Mouse (Mus musculus) left cerebral cortex, adult 18-20 months (tissue): ENCODE results near the gene Gmeb2. TPM values are rescaled to one million over a fixed set of nuclear protein-coding genes. Genes with fewer than 3 reads are reported as not detected.

Source experiments
- DNase-seq, 2 experiments: peaks; one replicate each; pipeline ENCODE4 v3.0.0; 2021 to 2022; ENCODE audit warnings: low spot score in 2 of 2, mixed read lengths in 1 of 2
- total RNA-seq, 2 experiments: library from RNA; stranded (reverse); gene quantifications; 2 replicates each; pipeline ENCODE4 v1.2.3; 2021

Gene Gmeb2
- total RNA-seq, 2 experiments from 2014 or later = 23.9 to 25.8 TPM

GRCm38 (mm10) chr2:181228335-181228734 lies 59.5 kb downstream of the Gmeb2 start:
- no peak for DNase-seq

DNA sequence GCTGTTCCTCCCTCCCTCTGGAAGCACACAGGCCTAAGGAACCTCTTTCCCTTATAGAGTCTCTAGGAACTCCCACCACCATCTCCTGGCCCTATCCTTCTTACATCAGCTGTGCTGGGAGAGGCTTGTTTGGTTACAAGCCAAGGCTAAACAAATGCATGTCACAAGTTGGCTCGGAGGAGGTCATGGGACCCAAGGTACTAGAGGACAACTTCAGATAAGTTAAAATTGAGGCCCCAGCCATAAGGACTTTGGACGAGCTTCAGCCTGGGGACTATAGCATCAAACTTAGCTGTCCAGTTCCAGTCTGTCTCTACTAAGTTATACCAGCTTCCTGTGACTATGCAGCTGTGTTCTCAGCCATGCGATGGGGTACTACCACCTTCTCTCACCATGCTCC lies 60.7 kb downstream of the Gmeb2 start:
- no peak for DNase-seq

GRCm38 (mm10) chr2:181224994-181225393 lies 62.8 kb downstream of the Gmeb2 start:
- no peak for DNase-seq

GRCm38 (mm10) chr2:181220361-181220760 lies 67.5 kb downstream of the Gmeb2 start:
- DNase-seq = no peak

GRCm38 (mm10) chr2:181219538-181220216 lies 68.2 kb downstream of the Gmeb2 start, which contains the start of gene Fndc11:
Gene Fndc11, plus strand, starts transcription at chr2:181220013.
- peak; percentile 37 to 40 for DNase-seq

- no peak for DNase-seq
Measured at GRCm38 (mm10) chr2:181218881-181219485, 68.9 kb downstream of the Gmeb2 start.

DNA sequence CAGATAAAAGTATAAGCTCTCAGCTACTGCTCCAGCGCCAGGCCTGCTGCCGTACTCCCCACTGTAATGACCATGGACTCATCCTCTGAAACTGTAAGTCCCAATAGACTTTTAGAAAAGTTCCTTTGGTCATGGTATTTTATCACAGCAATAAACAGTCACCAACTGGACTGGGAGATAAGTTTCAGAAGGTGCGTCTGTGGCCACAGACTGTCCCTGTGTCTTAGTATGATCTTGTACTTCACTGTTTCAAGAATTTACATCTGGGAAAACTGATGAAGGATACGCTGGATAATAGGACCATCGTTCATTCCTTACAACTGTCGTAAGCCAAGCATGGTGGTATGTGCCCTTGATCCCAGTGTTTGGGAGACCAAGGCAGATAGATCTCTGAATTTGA lies 71.8 kb downstream of the Gmeb2 start:
- no peak for DNase-seq

- DNase-seq = no peak
Measured at GRCm38 (mm10) chr2:181213021-181213445, 74.8 kb downstream of the Gmeb2 start, which contains the start of gene Srms. Gene Srms, minus strand, starts transcription at chr2:181213185.

- DNase-seq = no peak
Measured at GRCm38 (mm10) chr2:181212389-181213020, 75.3 kb downstream of the Gmeb2 start.

DNA sequence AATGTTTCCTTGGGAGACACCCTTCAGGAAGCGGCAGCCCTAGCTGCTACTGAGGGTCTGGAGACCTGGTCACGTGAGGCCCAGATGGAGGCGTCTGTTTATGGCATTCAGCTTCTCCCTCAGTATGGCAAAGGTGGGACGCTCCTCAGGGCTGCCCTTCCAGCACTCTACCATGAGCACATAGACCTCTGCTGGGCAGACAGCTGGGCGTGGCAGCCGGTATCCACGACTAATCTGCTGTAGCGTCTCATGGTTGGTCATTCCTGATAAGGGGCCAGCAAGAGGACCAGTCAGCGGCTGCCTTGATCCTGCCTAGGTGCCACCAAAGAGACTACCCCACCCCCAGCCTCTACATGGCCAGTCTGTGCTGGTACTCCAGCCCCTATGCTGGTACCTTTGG lies 81.7 kb downstream of the Gmeb2 start:
- DNase-seq = no peak

DNA sequence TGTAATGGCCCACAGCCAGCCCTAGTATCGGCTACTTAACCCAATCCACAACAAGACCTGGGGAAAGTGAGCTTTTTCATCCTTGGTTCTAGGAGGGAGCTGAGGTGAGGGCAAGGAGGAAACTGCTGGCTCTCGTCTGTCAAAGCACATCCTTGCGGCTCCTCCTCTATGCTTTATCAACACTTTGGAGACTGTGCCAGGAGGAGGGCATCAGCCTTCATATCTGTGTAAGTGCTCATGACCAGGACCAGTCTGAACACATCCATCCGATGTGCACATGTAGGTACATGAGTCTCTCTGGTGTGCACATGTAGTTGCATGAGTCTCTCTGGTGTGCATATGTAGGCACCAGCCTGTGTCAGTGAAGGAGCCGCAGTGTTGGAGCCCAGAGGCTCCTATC lies 82.2 kb downstream of the Gmeb2 start:
- DNase-seq = no peak

DNA sequence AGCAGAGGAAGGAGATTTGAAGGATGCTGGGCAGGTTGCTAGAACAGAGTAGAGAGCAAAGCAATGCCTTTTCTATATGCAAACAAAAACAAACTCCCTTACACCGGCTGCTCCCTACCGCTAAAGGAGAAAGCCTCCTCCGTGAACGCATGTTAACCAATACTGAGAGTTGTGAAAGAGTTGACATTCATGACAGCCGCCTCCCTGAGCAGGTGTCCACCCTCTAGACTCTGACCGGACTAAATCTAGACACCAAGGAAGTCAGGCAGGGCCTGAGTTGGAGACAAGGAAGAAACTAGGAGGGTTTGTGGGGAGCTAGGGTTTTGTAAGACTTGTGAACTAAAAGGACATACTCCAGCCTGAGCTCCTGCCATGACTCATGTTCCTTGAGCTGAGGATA lies 84.9 kb downstream of the Gmeb2 start:
- DNase-seq = no peak

DNA sequence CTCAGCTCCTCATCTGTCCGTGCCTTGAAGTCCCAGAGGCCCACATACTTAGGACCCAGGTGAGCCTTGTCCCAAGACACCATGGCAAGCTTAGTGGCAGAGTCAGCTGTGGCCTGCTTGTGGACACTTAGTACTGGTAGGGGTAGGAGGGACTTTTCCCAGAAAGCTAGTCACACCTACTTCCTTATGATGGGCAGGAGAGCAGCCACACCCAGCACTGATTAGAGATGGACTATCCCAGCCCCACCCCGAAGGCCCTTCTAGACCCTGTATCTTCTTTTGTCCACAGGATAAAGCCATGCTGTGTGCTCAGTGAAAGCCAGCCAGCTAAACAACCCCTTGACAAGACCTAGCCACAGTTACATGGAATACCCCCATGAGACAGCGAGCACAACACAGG lies 85.4 kb downstream of the Gmeb2 start, which contains the start of gene Ptk6:
Gene Ptk6 (minus strand): TSS at position 368 of the 400 bp plus-strand sequence.
- no peak for DNase-seq

GRCm38 (mm10) chr2:181201606-181202005 lies 86.2 kb downstream of the Gmeb2 start:
- no peak for DNase-seq

Other genes starting within 250 kb of the Gmeb2 start
- 10 to 100 TPM; 36.5 to 41.2 TPM for gene Chrna4, start 244.5 kb downstream of the Gmeb2 start, total RNA-seq
- gene Kcnq2, start 152.7 kb downstream of the Gmeb2 start, total RNA-seq = 100 to 1,000 TPM; 264 to 274 TPM
- 1,000 to 10,000 TPM; 1,361 to 1,429 TPM for gene Eef1a2, start 131.0 kb downstream of the Gmeb2 start, total RNA-seq
- gene Ppdpf, start 100.8 kb downstream of the Gmeb2 start, total RNA-seq = 10 to 100 TPM; 74.7 to 76.8 TPM
- gene Ptk6, start 85.2 kb downstream of the Gmeb2 start, total RNA-seq = not detected
- under 1 TPM; 0.33 to 0.46 TPM for gene Srms, start 74.8 kb downstream of the Gmeb2 start, total RNA-seq
- not detected for gene Fndc11, start 68.0 kb downstream of the Gmeb2 start, total RNA-seq
- 1 to 10 TPM; 2.7 to 3.2 TPM for gene Helz2, start 46.0 kb downstream of the Gmeb2 start, total RNA-seq
- gene Stmn3, start 26.5 kb upstream of the Gmeb2 start, total RNA-seq = 100 to 1,000 TPM; 647 to 666 TPM
- gene Rtel1, start 31.7 kb upstream of the Gmeb2 start, total RNA-seq = 10 to 100 TPM; 24.9 to 34.5 TPM
- 10 to 100 TPM; 66.0 to 67.6 TPM for gene Zgpat, start 76.9 kb upstream of the Gmeb2 start, total RNA-seq
- gene Arfrp1, start 77.4 kb upstream of the Gmeb2 start, total RNA-seq = 10 to 100 TPM; 43.9 to 48.5 TPM
- 10 to 100 TPM; 34.4 to 35.6 TPM for gene Lime1, start 92.0 kb upstream of the Gmeb2 start, total RNA-seq
- 10 to 100 TPM; 13.8 to 15.3 TPM for gene Zbtb46, start 171.4 kb upstream of the Gmeb2 start, total RNA-seq
- not detected for gene Abhd16b, start 205.2 kb upstream of the Gmeb2 start, total RNA-seq
- gene Tpd52l2, start 209.1 kb upstream of the Gmeb2 start, total RNA-seq = 10 to 100 TPM; 77.5 to 82.8 TPM
- 100 to 1,000 TPM; 299 to 304 TPM for gene Dnajc5, start 232.4 kb upstream of the Gmeb2 start, total RNA-seq